Mouse (Mus musculus) testis, postnatal 14 days (tissue): ENCODE results near the gene Gm17334.

Experiments used
- DNase-seq: peaks from one replicate; pipeline ENCODE4 v3.0.0; 2021; ENCODE audit warnings: low spot score

Gene Gm17334

GRCm38 (mm10) chr11:53773087-53773486, at the start of gene Gm17334:
Gene Gm17334 (minus strand): TSS chr11:53773187.
- no peak for DNase-seq

- DNase-seq, result no peak
Observed at GRCm38 (mm10) chr11:53821945-53822338, 49.0 kb upstream of the Gm17334 start.

- DNase-seq, result no peak
Observed at GRCm38 (mm10) chr11:53821230-53821944, 48.4 kb upstream of the Gm17334 start.

GRCm38 (mm10) chr11:53820516-53821170, 47.7 kb upstream of the Gm17334 start:
- DNase-seq, result no peak

GRCm38 (mm10) chr11:53819511-53819910, 46.5 kb upstream of the Gm17334 start:
- no peak for DNase-seq

GRCm38 (mm10) chr11:53818794-53819193, 45.8 kb upstream of the Gm17334 start:
- no peak for DNase-seq

GRCm38 (mm10) chr11:53816841-53817375, 43.9 kb upstream of the Gm17334 start:
- DNase-seq, result no peak

- no peak for DNase-seq
Observed at GRCm38 (mm10) chr11:53814810-53815209, 41.8 kb upstream of the Gm17334 start.

GRCm38 (mm10) chr11:53813001-53813868, 40.2 kb upstream of the Gm17334 start:
- no peak for DNase-seq

- no peak for DNase-seq
Observed at GRCm38 (mm10) chr11:53811312-53811711, 38.3 kb upstream of the Gm17334 start.

GRCm38 (mm10) chr11:53810749-53811148, 37.8 kb upstream of the Gm17334 start:
- DNase-seq, result peak; percentile 33

- no peak for DNase-seq
Observed at GRCm38 (mm10) chr11:53810156-53810555, 37.2 kb upstream of the Gm17334 start.

- no peak for DNase-seq
Observed at GRCm38 (mm10) chr11:53809354-53809753, 36.4 kb upstream of the Gm17334 start.

GRCm38 (mm10) chr11:53805786-53806185, 32.8 kb upstream of the Gm17334 start:
- no peak for DNase-seq

GRCm38 (mm10) chr11:53804569-53805344, 31.8 kb upstream of the Gm17334 start:
- no peak for DNase-seq

- DNase-seq, result no peak
Observed at GRCm38 (mm10) chr11:53803494-53803893, 30.5 kb upstream of the Gm17334 start.

GRCm38 (mm10) chr11:53803093-53803492, 30.1 kb upstream of the Gm17334 start:
- DNase-seq, result no peak

- no peak for DNase-seq
Observed at GRCm38 (mm10) chr11:53800975-53801374, 28.0 kb upstream of the Gm17334 start.

- DNase-seq, result no peak
Observed at GRCm38 (mm10) chr11:53800036-53800435, 27.0 kb upstream of the Gm17334 start.

- DNase-seq, result no peak
Observed at GRCm38 (mm10) chr11:53798041-53798711, 25.2 kb upstream of the Gm17334 start.

GRCm38 (mm10) chr11:53797386-53797920, 24.5 kb upstream of the Gm17334 start:
- no peak for DNase-seq
